Mouse (Mus musculus): ENCODE measurements at regions not wholly inside any gene's neighbourhood (a gene's known extent, or its start where the extent isn't known, plus 50 kb on each side); places are given as distances from the start of the nearest gene placed in this dataset.
"Not testable (repeated sequence)": the region's sequence is repeated elsewhere in the genome, so short reads cannot be mapped to it uniquely, and the experiment has no call there.

GRCm38 (mm10) chr17:79977154-79977571 lies 81.2 kb upstream of the Atl2 start:
- no peak for DNase-seq (ENCODE audit: low read depth, low spot score)

- no peak for DNase-seq (ENCODE audit: low read depth, low spot score)
Observed at GRCm38 (mm10) chr17:79976518-79977100, 80.7 kb upstream of the Atl2 start.

GRCm38 (mm10) chr17:79975997-79976443 lies 80.1 kb upstream of the Atl2 start:
- no peak for DNase-seq (ENCODE audit: low read depth, low spot score)

GRCm38 (mm10) chr17:79975150-79975757 lies 79.3 kb upstream of the Atl2 start:
- DNase-seq (ENCODE audit: low read depth, low spot score) = not testable (repeated sequence)

GRCm38 (mm10) chr17:79971721-79972336 lies 75.9 kb upstream of the Atl2 start:
- DNase-seq (ENCODE audit: low read depth, low spot score) = no peak

GRCm38 (mm10) chr17:79969500-79969972 lies 73.6 kb upstream of the Atl2 start:
- DNase-seq (ENCODE audit: low read depth, low spot score) = no peak

GRCm38 (mm10) chr17:79968819-79969218 lies 72.9 kb upstream of the Atl2 start:
- DNase-seq (ENCODE audit: low read depth, low spot score) = no peak

- DNase-seq (ENCODE audit: low read depth, low spot score) = no peak
Observed at GRCm38 (mm10) chr17:79966981-79967380, 71.1 kb upstream of the Atl2 start.

GRCm38 (mm10) chr17:79965625-79966024 lies 69.7 kb upstream of the Atl2 start:
- DNase-seq (ENCODE audit: low read depth, low spot score) = no peak

GRCm38 (mm10) chr17:79964850-79965249 lies 68.9 kb upstream of the Atl2 start:
- no peak for DNase-seq (ENCODE audit: low read depth, low spot score)

GRCm38 (mm10) chr17:79963330-79963729 lies 67.4 kb upstream of the Atl2 start:
- no peak for DNase-seq (ENCODE audit: low read depth, low spot score)

- DNase-seq (ENCODE audit: low read depth, low spot score) = peak; percentile 34
Observed at GRCm38 (mm10) chr17:79961391-79961790, 65.5 kb upstream of the Atl2 start.

GRCm38 (mm10) chr17:79960688-79961087 lies 64.8 kb upstream of the Atl2 start:
- DNase-seq (ENCODE audit: low read depth, low spot score) = no peak

GRCm38 (mm10) chr17:79955267-79955666 lies 59.3 kb upstream of the Atl2 start:
- DNase-seq (ENCODE audit: low read depth, low spot score) = no peak

GRCm38 (mm10) chr17:79954624-79955244 lies 58.8 kb upstream of the Atl2 start:
- no peak for DNase-seq (ENCODE audit: low read depth, low spot score)

- DNase-seq (ENCODE audit: low read depth, low spot score) = no peak
Observed at GRCm38 (mm10) chr17:79948591-79949475, 52.9 kb upstream of the Atl2 start.

Data from telencephalon, adult 2 months (tissue).